Mouse (Mus musculus) small intestine, adult 2 months (tissue): ENCODE results near the gene Ms4a4a.

Source experiments
- CTCF ChIP-seq: fragments of 200-500 bp; IDR thresholded peaks from 2 replicates; pipeline ENCODE4 v1.5.1; 2012; ENCODE audit warnings: low read depth, mild to moderate bottlenecking, control low read depth, inconsistent platforms, low read length, moderate library complexity, mixed read lengths; ENCODE audit not compliant: insufficient replicate concordance, insufficient read length; ENCODE audit errors: extremely low read depth
- POLR2A ChIP-seq: fragments of 200-500 bp; IDR thresholded peaks from 2 replicates; pipeline ENCODE4 v1.6.1; 2012; ENCODE audit warnings: low read depth, mild to moderate bottlenecking, control low read depth, inconsistent platforms, low read length, moderate library complexity

GRCm38 (mm10) chr19:11343147-11343546 is 32.2 kb upstream of the Ms4a4a start:
- TF ChIP-seq CTCF (no peak), POLR2A (no peak)
